In the genomic region with DNA sequence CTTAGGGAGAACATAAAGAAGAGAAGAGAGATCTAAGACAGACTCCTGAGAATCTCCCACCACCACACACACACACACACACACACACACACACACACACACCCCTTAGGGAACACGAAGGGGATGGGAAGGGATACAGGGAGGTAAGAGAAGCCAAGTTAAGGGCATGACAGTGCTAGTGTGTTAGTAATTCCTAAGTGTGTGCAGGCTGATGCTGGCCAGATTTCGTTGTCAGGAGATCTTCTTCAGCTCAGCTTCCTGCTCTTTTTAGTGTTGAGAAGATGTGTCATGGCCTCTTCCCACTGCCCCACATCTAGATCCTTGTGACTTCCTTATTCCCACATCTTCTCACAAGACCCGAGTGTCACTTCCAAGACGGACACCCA, we compare ENCODE assay signal across 24 mouse cellular contexts.
"Had no signal": no experiment of that assay in that cellular context is flagged by ENCODE, and none has a peak within 500 bp of the region (broad histone marks: within the 10 kb centered on the region; RNA-seq: fewer than 3 reads in every experiment).

No protein-coding gene starts in this region.

- H3K4me1 ChIP-seq: hindbrain, embryonic 15.5 days; kidney, embryonic 15.5 days had no signal

- H3K9ac ChIP-seq: forebrain, postnatal 0 days; heart, embryonic 12.5 days; hindbrain, embryonic 13.5 days; hindbrain, embryonic 15.5 days; kidney, embryonic 15.5 days; limb, embryonic 13.5 days; limb, embryonic 15.5 days had no signal

- H3K9me3 ChIP-seq: heart, embryonic 12.5 days; hindbrain, embryonic 13.5 days; hindbrain, embryonic 15.5 days; kidney, embryonic 15.5 days; limb, embryonic 13.5 days; limb, embryonic 15.5 days had no signal

- DNase-seq: forebrain, postnatal 0 days; gastrocnemius, postnatal 14 days; gastrocnemius, postnatal 36 days; heart, adult 11 months; heart, adult 2 months; heart, postnatal 10 days; heart, postnatal 36 days; kidney, adult 11 months; kidney, adult 2 months; kidney, adult 9 months; kidney, postnatal 14 days; kidney, postnatal 36 days; layer of hippocampus, adult 9-11 months; layer of hippocampus, postnatal 36 days; left cerebral cortex, postnatal 4 days had no signal

- H3K4me2 ChIP-seq: heart, embryonic 12.5 days; hindbrain, embryonic 13.5 days; hindbrain, embryonic 15.5 days; kidney, embryonic 15.5 days had no signal

- H3K36me3 ChIP-seq: limb, embryonic 13.5 days; limb, embryonic 15.5 days had no signal

- H3K4me3 ChIP-seq: heart, adult 2 months; heart, embryonic 12.5 days; hindbrain, embryonic 13.5 days; hindbrain, embryonic 15.5 days; kidney, embryonic 15.5 days; limb, embryonic 13.5 days; limb, embryonic 15.5 days had no signal

- H3K27me3 ChIP-seq: heart, embryonic 12.5 days; hindbrain, embryonic 13.5 days; hindbrain, embryonic 15.5 days; kidney, embryonic 15.5 days; limb, embryonic 13.5 days; limb, embryonic 15.5 days had no signal

- H3K27ac ChIP-seq: heart, adult 2 months; hindbrain, embryonic 13.5 days; hindbrain, embryonic 15.5 days; hindbrain, postnatal 0 days; kidney, embryonic 15.5 days; kidney, postnatal 0 days had no signal

- ATAC-seq: forebrain, postnatal 0 days; hindbrain, postnatal 0 days; intestine, embryonic 16.5 days had no signal
